Mouse (Mus musculus) left cerebral cortex, adult 2 months (tissue): ENCODE results near the gene Yipf4. TPM values are rescaled to one million over a fixed set of nuclear protein-coding genes. Genes with fewer than 3 reads are reported as not detected.

Experiments
- DNase-seq, 2 experiments: peaks; one replicate each; pipeline ENCODE4 v3.0.0; 2021 to 2022; ENCODE audit warnings: low spot score in 2 of 2, mixed read lengths in 1 of 2; ENCODE audit errors: extremely low spot score in 1 of 2
- H3K27ac ChIP-seq: fragments of 200-600 bp; 2 replicates; pipeline ENCODE4 v1.8.1; 2022
- H3K4me3 ChIP-seq: fragments of 200-600 bp; 2 replicates; pipeline ENCODE4 v1.8.1; 2022
- CTCF ChIP-seq: fragments of 200-600 bp; IDR thresholded peaks from 2 replicates; pipeline ENCODE4 v1.8.1; 2022; ENCODE audit warnings: antibody characterized with exemption, mild to moderate bottlenecking, moderate library complexity
- intact Hi-C: fragments of 180-260 bp; cut with DNase I; formaldehyde crosslinking; loops from one replicate; pipeline ENCODE4 v1.15.1; 2025
- total RNA-seq, 2 experiments: library from RNA; stranded (reverse); gene quantifications; 2 replicates each; pipeline ENCODE4 v1.2.3; 2021

Yipf4 gene
- total RNA-seq, 2 experiments from 2014 or later, result 76.7 to 89.5 TPM

DNA sequence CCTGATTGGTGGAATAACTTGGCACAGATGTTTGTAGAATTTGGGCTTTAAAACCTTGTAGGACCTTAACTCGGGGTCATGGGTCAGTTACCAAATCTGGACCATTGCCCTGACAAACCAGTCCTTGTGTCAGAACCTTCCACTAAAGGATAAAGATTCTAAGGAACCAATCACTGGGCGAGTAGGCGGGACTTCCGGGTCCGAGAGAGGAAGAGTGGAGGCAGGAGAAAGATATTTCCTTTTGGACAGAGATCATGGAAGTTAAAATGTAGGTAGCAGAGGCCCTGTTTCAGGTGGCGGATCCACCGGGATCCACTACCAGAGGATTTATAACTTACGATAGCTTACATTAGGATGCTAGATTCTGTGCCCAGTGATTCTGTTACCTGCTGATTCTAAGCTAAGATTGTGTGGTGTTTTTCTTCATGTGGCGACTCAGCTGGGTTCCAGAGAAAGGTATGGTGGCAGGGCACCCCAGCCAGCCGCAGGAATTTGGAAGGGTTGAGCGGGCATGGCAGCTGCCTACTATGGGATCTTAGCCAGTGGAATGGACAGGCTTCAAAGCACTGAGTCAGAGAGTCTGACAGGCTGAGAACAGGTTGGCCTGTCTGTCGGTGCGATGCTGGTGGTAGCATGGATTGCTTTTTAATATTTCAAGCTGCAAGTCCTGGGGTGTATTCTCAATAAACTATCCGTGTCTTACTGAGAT, 8.8 kb upstream of the Yipf4 start:
- Histone ChIP-seq H3K27ac (no peak overlapping the region), H3K4me3 (no peak overlapping the region)
- intact Hi-C loops, result no loop called here
- DNase-seq, result no peak
- no peak for TF ChIP-seq CTCF

DNA sequence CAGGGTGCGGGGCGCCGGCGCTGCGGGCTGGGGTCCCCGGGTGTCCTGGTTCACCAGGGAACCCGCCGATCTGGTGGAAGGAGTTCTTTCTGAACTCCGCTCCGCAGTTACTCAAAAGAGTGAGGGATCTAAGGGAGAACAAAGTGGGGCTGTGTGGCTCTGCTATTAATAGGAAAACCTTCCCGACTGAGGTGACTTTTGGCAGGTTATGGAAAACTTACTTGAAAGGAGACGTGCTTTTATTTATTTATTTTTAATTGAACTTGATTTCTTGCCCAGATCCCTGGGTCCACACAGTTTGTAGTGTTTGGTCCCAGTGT, 568 bp downstream of the Yipf4 start:
- peak overlapping the region; percentile 90 for H3K27ac ChIP-seq
- H3K4me3 ChIP-seq, result peak overlapping the region; percentile 99
- intact Hi-C loops, result loop anchor here (1.0 to 5.0 kb wide), 2 partner anchors 38 to 93 kb away; partner anchors contain the start of genes Birc6 and Slc30a6
- no peak for DNase-seq
- TF ChIP-seq CTCF, result no peak

DNA sequence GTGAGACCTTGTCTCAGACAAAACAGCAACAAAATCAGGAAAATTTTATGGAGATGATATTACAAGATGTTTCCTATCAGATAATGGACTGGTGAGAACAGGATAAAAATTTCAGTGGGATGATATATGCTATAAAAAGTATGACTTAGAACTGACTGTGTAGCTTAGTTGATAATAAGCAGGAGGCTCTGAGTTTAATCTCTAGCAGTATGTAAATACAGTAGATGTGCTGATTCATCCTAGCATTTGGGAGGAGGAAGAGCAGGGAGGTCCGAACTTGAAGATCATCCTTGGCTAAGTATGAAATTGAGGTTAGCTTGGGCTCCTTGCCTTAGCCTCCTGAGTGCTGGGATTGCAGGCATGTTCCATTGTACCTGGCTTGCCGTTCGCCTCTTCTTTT, 2.3 kb downstream of the Yipf4 start:
- H3K27ac ChIP-seq, result no peak overlapping the region
- intact Hi-C loops, result no loop called here
- no peak overlapping the region for H3K4me3 ChIP-seq
- TF ChIP-seq CTCF, result no peak
- no peak for DNase-seq

DNA sequence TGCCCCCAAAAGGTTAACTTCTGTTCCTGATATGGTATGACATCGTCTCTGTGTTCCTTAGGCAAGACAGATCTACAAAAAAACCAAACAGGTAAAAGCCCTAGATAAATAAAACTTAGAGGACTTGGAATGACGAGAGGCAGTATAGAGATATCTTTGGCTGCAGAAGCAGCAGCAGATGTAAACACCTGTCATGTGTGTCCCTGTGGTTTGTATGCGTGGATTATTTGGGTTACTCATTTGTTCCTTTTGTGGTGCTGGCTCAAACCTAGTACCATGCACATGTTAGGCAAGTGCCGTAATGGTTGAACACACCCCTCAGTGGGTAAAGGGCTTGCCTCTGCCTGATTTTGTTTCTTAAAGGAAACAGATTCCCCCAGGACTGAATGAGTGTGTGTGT, 10.9 kb downstream of the Yipf4 start:
- intact Hi-C loops, result no loop called here
- Histone ChIP-seq H3K4me3 (no peak overlapping the region), H3K27ac (no peak overlapping the region)
- no peak for DNase-seq
- TF ChIP-seq CTCF, result no peak

DNA sequence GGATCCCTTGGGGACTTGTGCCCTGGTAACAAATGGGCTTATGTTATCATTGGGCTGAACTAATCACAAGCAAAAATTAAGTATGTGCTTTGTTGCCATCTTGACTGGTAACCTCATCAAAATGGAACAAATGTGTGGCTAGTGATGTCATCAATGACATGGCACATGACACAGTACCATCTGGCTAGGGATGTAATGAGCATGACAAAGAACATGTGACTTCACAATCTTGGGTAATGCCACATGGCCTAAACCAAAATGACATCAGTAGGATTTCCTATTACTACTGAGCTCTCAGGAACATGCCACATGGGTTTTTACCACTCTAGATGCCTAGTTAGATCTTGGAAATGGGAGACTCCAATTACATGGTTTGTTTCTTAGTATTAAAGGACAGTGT, 11.8 kb downstream of the Yipf4 start:
- no peak for TF ChIP-seq CTCF
- no peak overlapping the region for H3K27ac ChIP-seq
- no peak for DNase-seq
- H3K4me3 ChIP-seq, result no peak overlapping the region
- intact Hi-C loops, result no loop called here

DNA sequence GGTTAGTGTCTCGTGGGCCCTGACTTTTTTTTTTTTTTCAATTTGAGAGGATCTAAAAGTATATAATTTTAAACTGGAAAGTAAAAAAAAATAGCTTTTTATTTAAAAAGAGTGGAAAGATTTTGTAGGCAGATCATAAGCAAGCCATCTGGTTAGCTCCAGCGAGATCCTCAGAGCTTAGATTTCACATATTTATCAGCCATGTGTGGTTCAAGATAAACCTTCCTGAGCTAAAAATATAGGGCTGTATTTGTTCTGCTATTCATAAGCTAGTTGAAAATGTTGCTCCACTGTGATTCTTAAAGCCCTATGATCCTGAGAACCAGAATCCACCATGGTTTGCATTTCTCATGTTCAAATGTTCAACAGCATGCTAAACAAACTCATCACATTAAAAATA, 18.6 kb downstream of the Yipf4 start:
- no peak for DNase-seq
- intact Hi-C loops, result no loop called here
- TF ChIP-seq CTCF, result no peak

DNA sequence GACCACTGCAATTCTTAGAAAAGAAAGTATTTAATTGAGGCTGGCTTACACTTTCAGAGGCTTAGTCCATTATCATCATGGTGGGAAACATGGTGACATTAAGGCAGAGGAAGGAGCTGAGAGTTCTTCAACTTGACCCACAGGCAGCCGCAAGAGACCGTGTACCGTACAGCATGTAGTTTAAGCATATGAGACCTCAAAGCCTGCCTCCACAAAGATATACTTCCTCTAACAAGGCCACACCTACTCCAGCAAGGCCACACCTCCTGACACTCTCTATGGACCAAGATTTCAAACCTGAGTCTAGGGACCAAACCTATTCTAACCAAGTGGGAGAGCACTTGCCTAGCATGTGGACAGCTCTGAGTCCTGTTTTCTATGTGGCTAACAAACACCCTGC, 19.3 kb downstream of the Yipf4 start:
- peak overlapping the region; percentile 74; the same call in 1 of the 2 replicates for H3K27ac ChIP-seq
- intact Hi-C loops, result no loop called here

More for the DNA sequence above, 18.6 kb downstream of the Yipf4 start:
- H3K27ac ChIP-seq, result peak overlapping the region; percentile 74
- H3K4me3 ChIP-seq, result no peak overlapping the region

DNA sequence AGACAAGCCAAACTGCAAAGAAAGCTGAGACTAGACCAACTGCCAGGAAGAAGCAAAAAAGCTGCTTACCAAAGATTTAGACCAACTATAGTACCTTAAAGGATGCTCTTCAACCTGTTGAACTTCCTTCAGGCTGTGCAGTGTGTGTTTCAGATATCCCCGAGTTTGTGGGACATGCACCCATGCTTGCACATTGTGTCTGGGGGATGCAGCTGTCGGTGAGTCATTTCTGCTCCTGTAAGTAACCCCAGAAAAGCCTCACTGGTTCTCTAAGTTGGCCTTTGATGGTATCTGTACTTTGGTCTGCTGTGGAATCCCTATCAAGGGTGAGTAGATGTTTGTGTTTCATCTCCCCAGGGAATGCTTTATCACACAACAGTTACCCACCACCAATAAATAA, 23.0 kb downstream of the Yipf4 start:
- no peak overlapping the region for H3K27ac ChIP-seq

More for the DNA sequence above, 19.3 kb downstream of the Yipf4 start:
- H3K4me3 ChIP-seq, result no peak overlapping the region
- no peak for TF ChIP-seq CTCF
- DNase-seq, result no peak

DNA sequence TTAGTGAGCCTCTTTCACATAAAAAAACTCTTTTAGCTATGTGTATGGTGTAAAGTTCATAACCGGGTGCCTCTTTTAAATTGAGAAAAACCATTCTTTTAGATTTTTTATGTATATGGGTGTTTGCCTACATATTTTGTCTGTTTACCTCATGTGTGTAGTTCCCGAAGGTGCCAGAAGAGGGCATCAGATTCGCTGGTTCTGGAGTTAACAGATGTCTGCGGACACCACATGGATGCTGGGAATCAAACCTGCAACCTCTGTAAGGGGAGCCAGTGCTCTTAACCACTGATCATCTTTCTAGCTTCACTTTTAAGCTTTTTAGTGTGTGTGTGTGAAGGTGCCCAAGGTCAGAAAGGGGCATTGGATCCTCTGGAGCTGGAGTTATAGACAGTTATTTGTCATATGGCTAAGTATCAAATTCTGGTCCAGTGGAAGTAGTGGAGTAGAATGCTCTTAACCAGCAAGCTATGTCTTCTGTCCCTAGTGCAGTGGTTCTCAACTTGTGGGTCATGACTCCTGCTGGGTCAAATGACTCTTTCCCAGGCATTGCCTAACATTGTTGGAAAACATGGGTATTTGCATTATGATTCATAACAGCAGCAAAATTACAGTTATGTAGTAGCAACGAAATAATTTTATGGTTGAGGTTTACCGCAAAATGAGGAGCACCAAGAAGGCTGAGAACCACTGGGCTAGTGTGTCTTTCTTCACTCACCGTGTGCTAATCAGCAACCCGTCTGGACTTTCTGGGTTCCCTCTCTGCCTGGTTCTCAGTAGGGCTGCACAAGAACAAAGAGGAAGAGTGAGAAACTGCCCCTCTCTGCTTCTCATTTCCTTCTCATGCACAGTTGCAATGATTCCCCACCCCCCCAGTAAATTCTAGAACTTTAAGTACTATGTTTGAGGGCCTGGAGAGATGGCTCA, 33.8 kb downstream of the Yipf4 start:
- no peak for DNase-seq
- intact Hi-C loops, result no loop called here
- H3K4me3 ChIP-seq, result no peak overlapping the region
- TF ChIP-seq CTCF, result no peak; the same call in 1 of the 2 replicates
- no peak overlapping the region for H3K27ac ChIP-seq

More for the DNA sequence above, 23.0 kb downstream of the Yipf4 start:
- H3K4me3 ChIP-seq, result no peak overlapping the region
- no peak for DNase-seq
- no peak for TF ChIP-seq CTCF
- intact Hi-C loops, result no loop called here

DNA sequence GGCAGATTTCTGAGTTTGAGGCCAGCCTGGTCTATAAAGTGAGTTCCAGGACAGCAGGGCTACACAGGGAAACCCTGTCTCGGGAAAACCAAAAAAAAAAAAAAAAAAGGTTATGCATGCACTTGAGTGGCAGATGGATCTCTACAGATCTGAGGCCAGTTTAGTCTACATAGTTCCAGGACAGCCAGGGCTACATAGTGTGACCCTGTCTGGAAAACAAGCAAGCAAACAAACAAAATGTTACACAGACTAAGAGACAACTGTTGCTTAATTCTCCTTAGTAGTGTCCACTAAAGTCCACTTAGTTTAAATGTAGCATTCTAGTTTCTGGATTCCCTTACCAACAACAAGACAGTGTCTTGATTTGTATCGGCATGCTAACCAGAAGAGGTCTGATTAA, 36.8 kb downstream of the Yipf4 start:
- no peak for DNase-seq
- Histone ChIP-seq H3K27ac (no peak overlapping the region), H3K4me3 (no peak overlapping the region)
- TF ChIP-seq CTCF, result no peak
- intact Hi-C loops, result no loop called here

DNA sequence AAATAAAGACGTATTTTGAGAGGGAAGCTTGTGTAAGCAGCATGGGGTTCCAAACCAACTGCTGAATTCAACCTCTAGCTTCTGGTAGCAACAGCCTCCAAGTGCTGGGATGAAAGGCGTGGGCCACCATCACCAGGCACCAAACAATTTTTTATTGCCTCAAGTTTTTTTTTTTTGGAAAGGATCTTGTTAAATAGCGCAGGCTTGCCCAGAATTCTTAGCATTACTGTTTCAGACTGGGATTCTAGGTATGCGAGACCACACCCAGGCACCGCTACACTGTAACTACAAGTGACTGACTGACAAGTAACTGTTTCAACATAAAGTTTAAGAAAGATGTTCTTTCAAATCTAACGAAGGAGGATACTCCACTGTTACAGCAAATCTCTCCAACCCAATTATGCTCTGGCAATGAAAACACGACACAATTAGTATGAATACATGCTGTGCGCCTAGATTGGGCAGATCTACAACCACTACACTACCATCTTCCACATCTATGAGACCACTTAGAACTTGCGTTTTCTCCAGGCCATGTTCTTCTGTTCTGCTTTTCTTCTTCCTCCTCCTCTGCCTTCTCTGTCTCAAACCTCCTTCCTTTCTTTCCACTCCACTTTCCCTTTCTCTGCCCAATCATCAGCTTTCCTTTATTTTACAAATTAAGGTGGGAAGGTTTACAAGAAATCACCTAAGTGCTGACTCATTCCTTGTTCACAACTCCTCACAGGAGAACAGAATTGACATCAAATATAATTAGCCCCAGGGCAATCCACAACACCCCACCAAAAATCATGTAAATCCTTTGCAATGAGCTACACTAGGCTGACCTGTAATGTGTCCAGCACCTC, 37.7 kb downstream of the Yipf4 start:
- TF ChIP-seq CTCF, result no peak
- intact Hi-C loops, result no loop called here
- Histone ChIP-seq H3K4me3 (peak overlapping the region; percentile 54), H3K27ac (peak overlapping the region; percentile 94)
- no peak for DNase-seq
